Mouse (Mus musculus) heart, adult 2 months (tissue): Measurements from ENCODE around the gene Gm20696. TPM values are rescaled to one million over a fixed set of nuclear protein-coding genes. Genes with fewer than 3 reads are reported as not detected.

Experiments used
- DNase-seq, 2 experiments: peaks; one replicate each; pipeline ENCODE4 v3.0.0; 2021
- H3K27ac ChIP-seq: fragments of 200-600 bp; 2 replicates; pipeline ENCODE4 v1.8.1; 2022
- H3K27me3 ChIP-seq: fragments of 200-500 bp; 2 replicates; pipeline ENCODE4 v1.6.1; 2012; ENCODE audit warnings: mild to moderate bottlenecking, low read length, inconsistent platforms, mixed read lengths; ENCODE audit not compliant: control insufficient read depth, insufficient read depth
- H3K36me3 ChIP-seq: fragments of 200-500 bp; 2 replicates; pipeline ENCODE4 v1.6.1; 2012; ENCODE audit warnings: low read length, inconsistent platforms; ENCODE audit not compliant: control insufficient read depth, insufficient read depth
- H3K4me1 ChIP-seq: fragments of 200-500 bp; 2 replicates; pipeline ENCODE4 v1.6.1; 2011; ENCODE audit warnings: low read length; ENCODE audit not compliant: control insufficient read depth, insufficient read depth
- H3K4me3 ChIP-seq: fragments of 200-600 bp; 2 replicates; pipeline ENCODE4 v1.8.1; 2022
- H3K79me2 ChIP-seq: fragments of 200-500 bp; replicated peaks from 2 replicates; pipeline ENCODE4 v1.6.1; 2012; ENCODE audit warnings: mild to moderate bottlenecking, inconsistent platforms, low read length, moderate library complexity, mixed read lengths; ENCODE audit not compliant: control insufficient read depth, insufficient read depth
- H3K9ac ChIP-seq: fragments of 200-500 bp; 2 replicates; pipeline ENCODE4 v1.6.1; 2012; ENCODE audit warnings: low read depth, mild to moderate bottlenecking, control low read depth, inconsistent platforms, low read length, mixed read lengths
- CTCF ChIP-seq: fragments of 200-600 bp; IDR thresholded peaks from 2 replicates; pipeline ENCODE4 v1.8.1; 2022; ENCODE audit warnings: antibody characterized with exemption, mild to moderate bottlenecking, moderate library complexity
- EP300 ChIP-seq: fragments of 200-500 bp; IDR thresholded peaks from 2 replicates; pipeline ENCODE4 v1.6.1; 2011; ENCODE audit warnings: low read depth, low read length, control low read depth; ENCODE audit not compliant: insufficient read depth
- POLR2A ChIP-seq: fragments of 200-500 bp; IDR thresholded peaks from 2 replicates; pipeline ENCODE4 v1.6.1; 2011; ENCODE audit warnings: mild to moderate bottlenecking, low read depth, low read length, control low read depth; ENCODE audit not compliant: insufficient read depth
- WGBS: fragments of 180-500 bp; shearing (Covaris S2); methylation state at CpG from one replicate; pipeline ENCODE4 v1.1.7; 2018; 5-methylcytosine and 5-hydroxymethylcytosine counted together
- intact Hi-C: fragments of 180-260 bp; cut with DNase I; formaldehyde crosslinking; loops from one replicate; pipeline ENCODE4 v1.15.1; 2025
- polyA plus RNA-seq: library from polyadenylated mRNA; depleted of rRNA; stranded (reverse); fragments of >200 nt; gene quantifications from 2 replicates; pipeline ENCODE4 v1.2.3, GENCODE M21; 2012
- total RNA-seq, 2 experiments: library from RNA; stranded (reverse); gene quantifications; 2 replicates each; pipeline ENCODE4 v1.2.3; 2021

Gm20696 gene
- total and polyA plus RNA-seq, 3 experiments = 0.61 to 1.7 (median 1.4) TPM

DNA sequence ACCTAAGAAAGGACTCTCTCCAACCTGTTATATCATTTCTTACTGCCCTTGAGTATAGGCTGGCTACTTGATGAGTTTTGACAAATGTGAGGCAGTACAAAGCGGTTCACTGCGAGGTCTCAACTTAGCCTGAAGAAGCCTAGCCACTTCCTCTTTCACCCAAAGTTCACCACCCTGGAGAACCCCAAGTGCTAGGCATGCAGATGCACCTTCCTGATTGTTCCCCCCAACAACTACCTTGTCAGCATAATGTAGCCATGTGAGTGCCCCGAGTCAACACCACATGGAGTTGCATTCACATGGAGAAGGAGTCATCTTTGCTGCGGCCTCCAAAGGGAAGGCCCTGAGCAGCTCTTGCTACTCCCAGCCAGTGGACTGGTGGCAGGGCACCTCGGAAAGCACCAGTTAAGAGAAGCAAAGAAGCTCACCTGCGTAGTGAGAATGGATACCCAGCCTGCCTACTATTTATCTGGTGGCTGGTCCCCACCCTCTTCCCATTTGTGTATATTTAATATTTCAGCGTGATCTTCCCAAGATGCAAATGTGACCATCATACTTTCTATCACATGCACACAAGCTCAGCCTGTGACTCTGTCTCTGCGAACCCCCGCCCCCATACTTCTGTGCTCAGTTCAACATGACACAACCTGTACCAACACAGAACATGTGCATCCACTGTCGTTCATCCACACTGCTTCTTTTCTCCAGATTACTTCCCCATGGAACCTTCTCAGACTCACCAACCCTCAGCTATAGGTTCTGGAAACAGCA lies 424.8 kb downstream of the Gm20696 start:
- 94% methylated on average over 10 of the region's 10 CpGs for WGBS
- no peak for DNase-seq
- no peak overlapping the region for H3K4me3 ChIP-seq
- H3K79me2 ChIP-seq = no peaks in the 10 kb centered on the region
- no peak for TF ChIP-seq EP300
- no peak for TF ChIP-seq CTCF
- no peak for TF ChIP-seq POLR2A
- no peaks in the 10 kb centered on the region for H3K27me3 ChIP-seq
- H3K9ac ChIP-seq = no peak overlapping the region
- H3K36me3 ChIP-seq = no peaks in the 10 kb centered on the region
- H3K4me1 ChIP-seq = no peaks in the 10 kb centered on the region
- intact Hi-C loops = no loop called here
- H3K27ac ChIP-seq = no peak overlapping the region

DNA sequence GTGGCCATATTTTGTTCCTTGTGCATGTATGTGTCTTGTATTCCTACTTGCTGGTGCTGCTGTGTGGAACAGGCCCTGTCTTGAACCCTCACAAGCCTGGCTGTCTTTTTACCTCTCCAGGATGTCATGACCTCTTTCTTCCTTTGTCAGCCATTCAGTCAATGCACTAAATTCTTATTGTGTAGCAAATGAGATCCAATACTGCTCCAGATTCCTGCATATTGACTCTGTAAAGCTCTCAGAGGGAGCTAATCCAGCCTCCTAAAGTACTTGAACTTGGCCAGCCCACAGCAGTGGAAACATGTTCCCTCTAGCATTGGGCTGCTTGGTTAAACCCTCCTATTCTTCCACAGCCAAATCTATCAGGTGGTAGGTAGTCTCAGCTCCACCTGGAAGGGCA lies 425.8 kb downstream of the Gm20696 start:
- Histone ChIP-seq H3K9ac (no peak overlapping the region), H3K79me2 (no peaks in the 10 kb centered on the region), H3K27me3 (no peaks in the 10 kb centered on the region), H3K4me1 (no peaks in the 10 kb centered on the region), H3K4me3 (no peak overlapping the region), H3K36me3 (no peaks in the 10 kb centered on the region), H3K27ac (no peak overlapping the region)
- TF ChIP-seq CTCF (no peak), EP300 (no peak), POLR2A (no peak)
- intact Hi-C loops = no loop called here
- no peak for DNase-seq

DNA sequence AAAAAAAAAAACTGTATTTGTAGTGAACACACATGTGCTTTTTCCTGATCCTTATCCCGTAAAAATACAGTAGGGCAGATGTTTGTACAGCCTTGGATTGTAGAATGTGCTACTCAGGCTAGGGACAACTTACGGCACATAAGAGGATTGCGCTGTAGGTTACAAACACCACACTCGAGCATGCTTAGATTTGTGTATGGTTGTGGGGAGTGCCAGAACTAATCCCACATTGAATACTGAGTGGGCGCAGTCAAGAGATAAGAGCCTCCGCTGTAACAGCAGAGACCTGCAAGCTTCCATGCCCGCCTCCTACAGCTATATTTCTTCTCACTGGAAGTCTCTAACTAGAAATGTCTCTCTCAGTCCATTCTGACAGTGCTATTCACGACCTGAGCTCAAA lies 431.0 kb downstream of the Gm20696 start:
- H3K27me3 ChIP-seq = no peaks in the 10 kb centered on the region
- WGBS = 72% methylated on average over 8 of the region's 8 CpGs

DNA sequence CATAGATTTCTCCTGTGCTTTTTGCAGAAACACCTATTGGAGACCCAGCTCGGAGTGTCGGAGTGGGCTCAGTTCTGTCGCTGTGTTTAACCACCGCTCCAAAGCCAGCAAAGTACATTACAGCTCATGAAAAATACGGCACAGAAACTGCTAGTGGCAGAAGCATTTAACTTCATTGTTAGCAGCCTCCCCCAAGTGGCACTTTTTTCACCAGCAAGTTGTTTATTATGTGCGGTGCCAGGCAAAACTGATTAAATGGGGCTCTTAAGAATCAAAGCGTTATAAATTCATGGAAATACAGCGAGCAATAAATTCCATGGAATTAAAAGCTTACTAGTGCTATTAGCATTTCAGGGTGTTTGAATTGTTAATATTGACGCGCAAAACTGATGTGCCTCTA lies 433.2 kb downstream of the Gm20696 start:
- 94% methylated on average over 10 of the region's 10 CpGs for WGBS
- no peak for DNase-seq
- TF ChIP-seq EP300 (no peak), POLR2A (no peak), CTCF (no peak)
- H3K79me2 ChIP-seq = no peaks in the 10 kb centered on the region
- no peak overlapping the region for H3K4me3 ChIP-seq
- intact Hi-C loops = no loop called here
- no peaks in the 10 kb centered on the region for H3K36me3 ChIP-seq
- H3K27ac ChIP-seq = no peak overlapping the region
- H3K4me1 ChIP-seq = no peaks in the 10 kb centered on the region; the same call in 1 of the 2 replicates
- H3K27me3 ChIP-seq = no peaks in the 10 kb centered on the region
- no peak overlapping the region for H3K9ac ChIP-seq

More for the DNA sequence above, 431.0 kb downstream of the Gm20696 start:
- Histone ChIP-seq H3K4me1 (no peaks in the 10 kb centered on the region; the same call in 1 of the 2 replicates), H3K79me2 (no peaks in the 10 kb centered on the region), H3K4me3 (no peak overlapping the region), H3K27ac (no peak overlapping the region), H3K36me3 (no peaks in the 10 kb centered on the region), H3K9ac (no peak overlapping the region)
- intact Hi-C loops = no loop called here
- TF ChIP-seq CTCF (no peak), EP300 (no peak), POLR2A (no peak)
- no peak for DNase-seq

DNA sequence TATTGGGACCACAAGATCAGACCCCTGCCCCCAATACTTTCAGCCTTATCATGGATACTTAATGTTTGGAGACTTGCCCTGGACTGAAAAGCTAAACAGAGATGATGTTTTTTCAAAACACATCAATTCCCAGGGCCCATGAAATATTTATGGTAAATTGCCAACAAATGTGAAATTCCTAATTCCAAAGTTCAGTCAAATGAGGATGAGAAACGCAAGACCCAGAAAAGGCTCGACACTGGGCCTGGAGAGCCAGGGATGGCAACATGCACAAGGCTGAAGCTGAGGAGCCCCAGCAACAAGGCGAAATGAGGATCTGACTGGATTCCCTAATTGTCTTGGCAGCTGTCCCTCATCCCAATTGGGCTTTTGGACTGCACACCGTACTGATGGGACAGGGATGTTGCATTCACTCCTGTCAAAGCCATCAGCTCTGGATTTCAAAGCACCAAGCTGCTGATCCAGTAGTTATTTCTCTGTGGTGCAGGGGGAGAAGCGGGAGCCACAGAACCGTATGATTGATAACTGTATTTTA lies 438.2 kb downstream of the Gm20696 start:
- DNase-seq = no peak
- Histone ChIP-seq H3K9ac (no peak overlapping the region), H3K27me3 (no peaks in the 10 kb centered on the region), H3K36me3 (no peaks in the 10 kb centered on the region), H3K4me1 (no peaks in the 10 kb centered on the region; the same call in 1 of the 2 replicates), H3K4me3 (no peak overlapping the region), H3K79me2 (no peaks in the 10 kb centered on the region), H3K27ac (no peak overlapping the region)
- TF ChIP-seq EP300 = no peak
- TF ChIP-seq CTCF = no peak
- no peak for TF ChIP-seq POLR2A
- 75% methylated on average over 6 of the region's 6 CpGs for WGBS
- intact Hi-C loops = no loop called here

DNA sequence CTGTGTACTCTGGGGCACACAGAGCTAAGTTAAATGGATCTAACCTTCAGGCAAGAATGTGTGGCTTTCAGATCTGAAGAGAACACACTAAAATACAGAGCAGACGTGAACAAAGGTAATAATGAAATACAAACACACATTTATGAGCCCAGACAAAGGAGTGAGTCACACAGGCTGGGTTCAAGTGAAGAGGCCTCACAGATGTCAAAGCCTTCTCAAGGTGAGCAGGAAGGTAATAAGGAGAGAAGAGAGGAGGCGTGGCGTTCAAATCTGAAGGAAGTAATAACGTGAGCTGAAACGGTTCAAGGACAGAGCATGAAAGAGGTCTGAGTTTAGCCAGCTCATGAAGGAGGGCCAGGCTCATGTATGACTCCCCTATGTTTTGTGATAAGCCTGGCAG lies 445.4 kb downstream of the Gm20696 start:
- no peak overlapping the region for H3K4me3 ChIP-seq
- WGBS = 77% methylated on average over 5 of the region's 5 CpGs
- TF ChIP-seq POLR2A = no peak
- no peak for TF ChIP-seq CTCF
- TF ChIP-seq EP300 = no peak
- H3K36me3 ChIP-seq = no peaks in the 10 kb centered on the region
- no peak for DNase-seq
- intact Hi-C loops = no loop called here
- H3K9ac ChIP-seq = no peak overlapping the region
- no peaks in the 10 kb centered on the region for H3K27me3 ChIP-seq
- no peaks in the 10 kb centered on the region for H3K79me2 ChIP-seq
- no peak overlapping the region for H3K27ac ChIP-seq
- H3K4me1 ChIP-seq = no peaks in the 10 kb centered on the region
